Mouse (Mus musculus) forebrain, postnatal 0 days (tissue): ENCODE results near the gene Tubg2. TPM values are rescaled to one million over a fixed set of nuclear protein-coding genes. Genes with fewer than 3 reads are reported as not detected.

Experiments
- ATAC-seq: fragments of 200-750 bp; cut with Nextera tagmentation; 2 replicates; pipeline ENCODE4 v1.8.0; 2017; ENCODE audit warnings: mild to moderate bottlenecking, moderate library complexity
- DNase-seq: peaks from one replicate; pipeline ENCODE4 v3.0.0-alpha.2; 2015
- H3K27ac ChIP-seq: fragments of 300-500 bp; sonication (generic); 2 replicates; pipeline ENCODE4 v1.5.1; 2014; ENCODE audit warnings: low read depth, mild to moderate bottlenecking, antibody characterized with exemption, low read length, moderate library complexity, mixed read lengths
- H3K27me3 ChIP-seq: fragments of 300-500 bp; sonication (generic); 2 replicates; pipeline ENCODE4 v1.6.1; 2014; ENCODE audit warnings: mild to moderate bottlenecking, low read length, mixed read lengths; ENCODE audit not compliant: insufficient read depth
- H3K36me3 ChIP-seq: fragments of 300-500 bp; sonication (generic); 2 replicates; pipeline ENCODE4 v1.6.1; 2014; ENCODE audit warnings: mild to moderate bottlenecking, moderate library complexity; ENCODE audit not compliant: insufficient read depth
- H3K4me1 ChIP-seq: fragments of 300-500 bp; sonication (generic); 2 replicates; pipeline ENCODE4 v1.6.1; 2014; ENCODE audit warnings: antibody characterized with exemption; ENCODE audit not compliant: insufficient read depth
- H3K4me2 ChIP-seq: fragments of 300-500 bp; sonication (generic); 2 replicates; pipeline ENCODE4 v1.6.1; 2014; ENCODE audit warnings: low read depth, mild to moderate bottlenecking, moderate library complexity
- H3K4me3 ChIP-seq: fragments of 300-500 bp; sonication (generic); 2 replicates; pipeline ENCODE4 v1.5.1; 2014; ENCODE audit warnings: low read depth, low read length, mixed read lengths
- H3K9ac ChIP-seq: fragments of 300-500 bp; sonication (generic); 2 replicates; pipeline ENCODE4 v1.6.1; 2014; ENCODE audit warnings: mild to moderate bottlenecking
- H3K9me3 ChIP-seq: fragments of 300-500 bp; sonication (generic); 2 replicates; pipeline ENCODE4 v1.6.1; 2016; ENCODE audit warnings: low read length
- CTCF ChIP-seq: sonication (generic); IDR thresholded peaks from 2 replicates; pipeline ENCODE4 v1.5.1; 2016; ENCODE audit warnings: antibody characterized with exemption, control low read depth, low read depth
- WGBS: fragments of 180-500 bp; shearing (Covaris S2); extraction: QIAGEN DNeasy Blood & Tissue Kit; methylation state at CpG from one replicate; pipeline ENCODE4 v1.1.7; 2014; 5-methylcytosine and 5-hydroxymethylcytosine counted together
- polyA plus RNA-seq: library from polyadenylated mRNA; unstranded; fragments of >200 nt; fragmentation: Nextera tagmentation; extraction: Ambion mirVana; gene quantifications from 2 replicates; pipeline ENCODE4 v1.2.1, GENCODE M21; 2015
- total RNA-seq: library from RNA; depleted of rRNA; stranded (reverse); fragments of >200 nt; gene quantifications from 2 replicates; pipeline ENCODE4 v1.2.3, GENCODE M21; 2014

Gene Tubg2
- total and polyA plus RNA-seq, 2 experiments from 2014 or later = 28.6 to 69.7 TPM

DNA sequence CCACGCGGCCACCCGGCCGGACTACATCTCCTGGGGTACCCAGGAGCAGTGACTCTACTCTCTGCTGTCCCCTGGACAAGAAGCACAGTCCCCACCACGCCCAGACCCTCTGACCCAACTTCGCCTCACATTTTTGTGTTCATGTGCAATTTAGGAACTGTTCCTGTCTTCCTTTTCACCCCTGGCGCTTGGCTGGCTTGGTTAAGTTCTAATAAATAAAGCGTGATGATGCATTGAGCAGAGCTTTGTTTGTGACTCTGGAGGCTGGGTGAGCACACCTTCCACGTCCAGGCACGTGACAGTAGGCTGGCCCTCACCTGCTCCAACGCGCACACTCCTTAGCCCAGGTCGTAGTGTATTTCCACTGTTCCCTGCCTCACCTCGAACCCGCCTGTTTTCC, 5.8 kb downstream of the Tubg2 start:
- ATAC-seq = no peak
- no peak overlapping the region for H3K4me3 ChIP-seq
- WGBS = 87% methylated on average over 15 of the region's 15 CpGs

DNA sequence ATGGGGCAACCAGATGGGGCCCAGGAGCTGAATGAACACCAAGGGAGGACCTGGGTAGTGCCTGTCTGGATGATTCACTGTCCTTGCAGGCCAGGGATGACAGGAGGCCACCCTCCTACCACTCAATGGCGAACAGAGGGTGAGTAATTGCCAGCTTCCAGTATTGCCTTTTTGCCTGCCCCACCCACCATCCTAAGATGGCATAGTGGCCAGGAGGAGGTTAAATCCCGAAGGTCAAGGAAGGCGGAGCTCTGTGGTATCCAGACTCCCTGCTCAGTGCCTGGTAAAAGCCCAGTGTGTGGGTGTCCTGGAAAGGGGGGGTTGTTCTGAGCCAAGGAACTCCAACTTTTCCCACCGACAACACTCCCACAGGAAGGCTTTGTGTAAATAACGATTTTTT, 6.6 kb downstream of the Tubg2 start:
- Histone ChIP-seq H3K4me1 (no peaks in the 10 kb centered on the region), H3K36me3 (peaks cover 9% of the 10 kb centered on the region), H3K4me2 (no peak overlapping the region), H3K9ac (no peak overlapping the region), H3K4me3 (no peak overlapping the region), H3K9me3 (no peaks in the 10 kb centered on the region), H3K27ac (no peak overlapping the region), H3K27me3 (peaks cover 28% of the 10 kb centered on the region)
- DNase-seq (no peak), ATAC-seq (no peak)
- WGBS = 59% methylated on average over 5 of the region's 5 CpGs
- no peak for TF ChIP-seq CTCF

More for the DNA sequence above, 5.8 kb downstream of the Tubg2 start:
- H3K4me1 ChIP-seq = no peaks in the 10 kb centered on the region
- no peak overlapping the region for H3K9ac ChIP-seq
- H3K36me3 ChIP-seq = peaks cover 7% of the 10 kb centered on the region
- no peak for DNase-seq
- no peaks in the 10 kb centered on the region for H3K9me3 ChIP-seq
- H3K27ac ChIP-seq = no peak overlapping the region
- H3K27me3 ChIP-seq = peaks cover 26% of the 10 kb centered on the region
- H3K4me2 ChIP-seq = no peak overlapping the region
- TF ChIP-seq CTCF = no peak

DNA sequence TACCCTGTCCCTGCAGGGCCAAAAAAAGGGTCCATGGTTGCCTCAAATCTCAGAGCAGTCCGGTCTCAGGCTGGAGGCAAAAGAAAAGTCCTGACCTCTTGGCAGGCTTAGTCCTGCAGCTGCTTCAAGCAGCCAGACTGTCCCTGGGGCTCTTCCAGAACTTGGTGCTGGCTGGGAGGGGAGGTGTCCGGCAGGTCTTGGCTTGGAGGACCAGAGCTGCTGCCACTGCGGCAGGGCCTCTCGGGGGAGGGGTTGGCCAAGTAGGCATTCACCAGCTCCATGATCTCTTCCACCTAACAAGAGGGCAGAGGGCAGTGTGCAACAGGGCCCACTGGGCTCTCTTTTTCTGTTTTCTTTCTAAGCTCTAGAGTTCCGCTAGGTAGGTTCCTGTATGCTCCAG, 7.1 kb downstream of the Tubg2 start:
- no peak overlapping the region for H3K4me2 ChIP-seq
- ATAC-seq = no peak
- H3K4me3 ChIP-seq = no peak overlapping the region
- TF ChIP-seq CTCF = no peak
- no peaks in the 10 kb centered on the region for H3K4me1 ChIP-seq
- H3K9me3 ChIP-seq = no peaks in the 10 kb centered on the region
- H3K36me3 ChIP-seq = peaks cover 14% of the 10 kb centered on the region
- WGBS = 50% methylated on average over 5 of the region's 5 CpGs
- DNase-seq = no peak
- H3K9ac ChIP-seq = no peak overlapping the region
- H3K27ac ChIP-seq = no peak overlapping the region
- peaks cover 33% of the 10 kb centered on the region for H3K27me3 ChIP-seq

- no peak for ATAC-seq
- no peak for DNase-seq
- WGBS = 25% methylated on average over 49 of the region's 49 CpGs
- H3K4me1 ChIP-seq = no peaks in the 10 kb centered on the region
- H3K9me3 ChIP-seq = no peaks in the 10 kb centered on the region
- TF ChIP-seq CTCF = no peak
- H3K4me2 ChIP-seq = peak overlapping the region; percentile 41
- H3K27me3 ChIP-seq = peaks cover 40% of the 10 kb centered on the region
- peaks cover 16% of the 10 kb centered on the region for H3K36me3 ChIP-seq
- H3K9ac ChIP-seq = no peak overlapping the region
- no peak overlapping the region for H3K27ac ChIP-seq
- peak overlapping the region; percentile 25 for H3K4me3 ChIP-seq
These were observed 8.0 kb downstream of the Tubg2 start for GRCm38 (mm10) chr11:101163476-101164350.

GRCm38 (mm10) chr11:101164351-101164665, 8.6 kb downstream of the Tubg2 start:
- H3K9me3 ChIP-seq = no peaks in the 10 kb centered on the region
- H3K4me1 ChIP-seq = no peaks in the 10 kb centered on the region
- DNase-seq (no peak), ATAC-seq (no peak)
- WGBS = 19% methylated on average over 21 of the region's 21 CpGs
- H3K27me3 ChIP-seq = peaks cover 46% of the 10 kb centered on the region
- peaks cover 16% of the 10 kb centered on the region for H3K36me3 ChIP-seq
- no peak overlapping the region for H3K9ac ChIP-seq
- no peak for TF ChIP-seq CTCF
- H3K27ac ChIP-seq = no peak overlapping the region
- peak overlapping the region; percentile 41 for H3K4me2 ChIP-seq
- H3K4me3 ChIP-seq = peak overlapping the region; percentile 25

DNA sequence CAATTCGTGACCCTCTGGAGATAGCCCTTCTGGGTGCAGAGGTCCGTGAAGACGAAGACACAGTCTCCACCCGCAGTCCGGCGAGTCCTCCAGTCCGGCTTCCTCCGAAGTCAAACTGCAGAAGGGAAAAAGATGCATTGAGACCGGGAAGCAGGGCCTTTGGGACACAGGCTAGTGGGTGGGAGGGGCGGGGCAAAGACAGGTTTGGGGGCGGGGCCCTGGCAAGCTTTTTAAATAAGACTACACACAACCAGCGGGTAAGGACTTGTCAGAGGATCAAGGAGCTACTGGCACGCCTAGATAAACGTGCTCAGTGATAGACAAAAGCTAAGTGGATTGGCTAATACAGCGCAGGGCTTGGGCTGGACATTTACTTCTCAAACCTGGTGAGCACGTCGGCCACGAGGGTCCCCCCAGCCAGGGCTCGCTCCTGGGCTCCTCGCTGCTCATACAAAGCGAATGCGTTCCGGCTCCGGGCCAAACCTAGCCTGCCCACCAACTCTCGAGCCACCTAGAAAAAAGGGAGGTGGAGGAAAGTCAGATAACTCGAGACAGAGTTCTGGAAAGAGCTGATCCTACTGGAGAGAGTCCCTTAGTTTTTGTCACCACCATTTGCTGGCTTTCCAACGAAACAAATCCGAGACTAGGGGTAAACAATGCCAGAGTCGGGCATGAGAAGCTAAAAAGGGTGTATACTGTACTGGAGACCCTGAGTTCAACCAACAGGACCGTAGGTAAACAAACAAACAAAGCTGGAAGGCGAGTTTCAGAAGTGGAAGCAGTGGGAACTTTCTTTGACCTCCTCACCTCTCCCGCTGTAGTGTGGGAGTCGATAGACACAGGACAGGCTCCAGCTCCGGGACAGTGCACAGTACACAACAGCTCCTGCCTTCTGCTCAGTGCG, 9.2 kb downstream of the Tubg2 start:
- 35% methylated on average over 35 of the region's 35 CpGs for WGBS

DNA sequence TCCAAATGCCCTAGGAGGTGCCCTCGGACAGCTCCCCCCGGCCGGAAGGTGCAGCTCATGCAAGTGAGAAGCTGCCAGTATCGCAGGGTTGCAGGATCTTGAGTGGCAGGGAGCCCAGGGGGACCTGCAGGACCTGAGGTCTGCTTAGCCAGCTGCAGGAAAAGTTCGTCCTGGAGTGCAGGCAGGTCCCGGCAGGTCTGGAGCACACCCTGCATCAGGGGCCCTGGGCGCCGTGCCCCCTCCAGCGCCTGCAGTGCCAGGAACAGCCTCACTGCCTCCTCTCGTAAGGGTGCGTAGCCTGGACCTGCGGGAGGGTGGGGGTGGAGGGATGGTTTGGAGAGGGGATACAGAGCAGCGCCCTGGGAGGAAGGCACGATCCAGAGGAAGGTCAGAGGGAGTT, 10.7 kb downstream of the Tubg2 start:
- peaks cover 55% of the 10 kb centered on the region for H3K27me3 ChIP-seq
- no peaks in the 10 kb centered on the region for H3K9me3 ChIP-seq
- no peak for TF ChIP-seq CTCF
- H3K36me3 ChIP-seq = peaks cover 15% of the 10 kb centered on the region
- H3K4me1 ChIP-seq = no peaks in the 10 kb centered on the region; the same call in 1 of the 2 replicates
- 56% methylated on average over 14 of the region's 14 CpGs for WGBS
- H3K9ac ChIP-seq = no peak overlapping the region
- ATAC-seq = no peak
- no peak overlapping the region for H3K27ac ChIP-seq
- no peak for DNase-seq
- H3K4me2 ChIP-seq = no peak overlapping the region
- H3K4me3 ChIP-seq = no peak overlapping the region

More for the DNA sequence above, 9.2 kb downstream of the Tubg2 start:
- H3K9me3 ChIP-seq = no peaks in the 10 kb centered on the region
- no peak overlapping the region for H3K27ac ChIP-seq
- ATAC-seq (no peak), DNase-seq (no peak)
- H3K27me3 ChIP-seq = peaks cover 49% of the 10 kb centered on the region
- no peak overlapping the region for H3K4me2 ChIP-seq
- TF ChIP-seq CTCF = no peak
- H3K36me3 ChIP-seq = peaks cover 16% of the 10 kb centered on the region
- no peak overlapping the region for H3K4me3 ChIP-seq
- H3K4me1 ChIP-seq = no peaks in the 10 kb centered on the region
- no peak overlapping the region for H3K9ac ChIP-seq
